Mouse (Mus musculus) midbrain, postnatal 0 days (tissue): Measurements from ENCODE around the gene Dyrk3. TPM values are rescaled to one million over a fixed set of nuclear protein-coding genes. Genes with fewer than 3 reads are reported as not detected.

Source experiments
- ATAC-seq: fragments of 200-750 bp; cut with Nextera tagmentation; 2 replicates; pipeline ENCODE4 v1.8.0; 2017; ENCODE audit warnings: moderate number of reproducible peaks, mild to moderate bottlenecking, moderate TSS enrichment, moderate library complexity; ENCODE audit not compliant: low FRiP score
- DNase-seq: peaks from one replicate; pipeline ENCODE4 v3.0.0-alpha.2; 2015; ENCODE audit warnings: low spot score
- H3K27ac ChIP-seq: fragments of 300-500 bp; sonication (generic); 2 replicates; pipeline ENCODE4 v1.5.1; 2014; ENCODE audit warnings: low read depth, mild to moderate bottlenecking, low read length, mixed read lengths
- H3K27me3 ChIP-seq: fragments of 300-500 bp; sonication (generic); 2 replicates; pipeline ENCODE4 v1.6.1; 2014; ENCODE audit warnings: low read length, control low read depth, mixed read lengths; ENCODE audit not compliant: insufficient read depth
- H3K36me3 ChIP-seq: fragments of 300-500 bp; sonication (generic); 2 replicates; pipeline ENCODE4 v1.6.1; 2014; ENCODE audit warnings: low read length, control low read depth, mixed read lengths; ENCODE audit not compliant: insufficient read depth
- H3K4me1 ChIP-seq: fragments of 300-500 bp; sonication (generic); 2 replicates; pipeline ENCODE4 v1.6.1; 2014; ENCODE audit warnings: mild to moderate bottlenecking, control low read depth, antibody characterized with exemption, low read length, mixed read lengths; ENCODE audit not compliant: insufficient read depth
- H3K4me2 ChIP-seq: fragments of 300-500 bp; sonication (generic); 2 replicates; pipeline ENCODE4 v1.6.1; 2014; ENCODE audit warnings: low read depth, mild to moderate bottlenecking, low read length, mixed read lengths; ENCODE audit not compliant: poor library complexity, severe bottlenecking
- H3K4me3 ChIP-seq: fragments of 300-500 bp; sonication (generic); 2 replicates; pipeline ENCODE4 v1.5.1; 2014; ENCODE audit warnings: low read depth, mild to moderate bottlenecking, low read length, moderate library complexity
- H3K9ac ChIP-seq: fragments of 300-500 bp; sonication (generic); replicated peaks from 2 replicates; pipeline ENCODE4 v1.6.1; 2014; ENCODE audit warnings: mild to moderate bottlenecking, low read length, moderate library complexity, mixed read lengths; ENCODE audit not compliant: poor library complexity, severe bottlenecking
- H3K9me3 ChIP-seq: fragments of 300-500 bp; sonication (generic); 2 replicates; pipeline ENCODE4 v1.6.1; 2016; ENCODE audit warnings: low read length, control low read depth
- CTCF ChIP-seq: IDR thresholded peaks from 2 replicates; pipeline ENCODE4 v1.5.1; 2016; ENCODE audit warnings: antibody characterized with exemption, mild to moderate bottlenecking
- WGBS: fragments of 180-500 bp; shearing (Covaris S2); extraction: QIAGEN DNeasy Blood & Tissue Kit; methylation state at CpG from one replicate; pipeline ENCODE4 v1.1.7; 2014; 5-methylcytosine and 5-hydroxymethylcytosine counted together
- polyA plus RNA-seq: library from polyadenylated mRNA; unstranded; fragments of >200 nt; fragmentation: Nextera tagmentation; extraction: Ambion mirVana; gene quantifications from 2 replicates; pipeline ENCODE4 v1.2.1, GENCODE M21; 2015
- total RNA-seq: library from RNA; depleted of rRNA; stranded (reverse); fragments of >200 nt; gene quantifications from 2 replicates; pipeline ENCODE4 v1.2.3, GENCODE M21; 2014

Gene Dyrk3
- total and polyA plus RNA-seq, 2 experiments from 2014 or later: 12.0 to 13.0 TPM

DNA sequence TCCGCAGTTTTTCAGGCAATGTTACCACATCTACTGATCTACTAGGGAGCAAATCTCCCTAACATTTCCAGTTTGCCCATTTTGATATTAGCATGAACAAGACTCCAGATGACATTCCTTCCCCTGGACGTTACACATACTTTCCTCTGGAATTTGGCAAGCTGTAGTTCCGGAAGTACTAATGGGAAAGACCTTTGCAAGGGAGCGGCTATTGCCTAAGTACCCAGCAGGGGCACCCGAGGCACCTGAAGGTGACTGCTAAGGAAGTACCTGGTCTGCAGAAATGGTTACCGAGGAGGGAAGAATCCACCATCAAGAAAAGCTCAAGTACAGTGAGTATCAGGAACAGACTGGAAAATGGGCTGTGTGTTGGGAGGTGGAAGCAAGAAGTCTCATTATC is 25.6 kb downstream of the Dyrk3 start:
- ATAC-seq (no peak), DNase-seq (no peak)
- no peak overlapping the region for H3K4me2 ChIP-seq
- H3K27me3 ChIP-seq: no peaks in the 10 kb centered on the region
- peak; percentile 49 for TF ChIP-seq CTCF
- no peak overlapping the region for H3K4me3 ChIP-seq
- no peaks in the 10 kb centered on the region for H3K4me1 ChIP-seq
- H3K9me3 ChIP-seq: no peaks in the 10 kb centered on the region
- H3K36me3 ChIP-seq: no peaks in the 10 kb centered on the region
- H3K9ac ChIP-seq: no peak overlapping the region
- H3K27ac ChIP-seq: no peak overlapping the region
- WGBS: 50% methylated on average over 6 of the region's 6 CpGs

DNA sequence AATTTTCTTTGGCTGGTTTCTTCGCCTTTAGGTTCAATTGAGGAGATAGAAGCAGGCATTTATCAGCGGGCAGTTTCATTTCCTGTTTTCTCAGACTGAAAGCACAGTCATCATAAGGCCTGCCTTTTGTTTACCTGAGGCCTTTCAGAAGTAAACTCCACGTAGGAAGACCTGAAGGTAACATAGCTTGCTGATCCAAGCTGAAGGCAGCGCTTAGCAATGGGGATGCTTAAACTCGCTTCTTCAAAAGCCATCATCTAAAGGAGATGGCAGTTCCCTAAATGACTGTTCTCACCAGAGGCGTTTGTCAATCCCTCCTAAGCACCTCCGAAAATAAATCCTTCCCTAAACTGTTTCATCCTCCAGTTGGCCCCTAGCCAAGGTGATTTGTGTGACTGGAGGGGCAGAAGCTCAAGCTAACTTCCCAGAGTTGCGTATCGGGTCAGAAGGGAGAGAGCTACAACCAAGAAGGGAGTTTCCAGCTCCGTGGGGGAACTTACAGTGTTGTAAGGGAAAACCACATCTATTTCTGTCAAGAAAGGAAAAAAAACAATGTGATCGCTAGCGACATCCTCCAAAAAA is 27.5 kb downstream of the Dyrk3 start:
- ATAC-seq (no peak), DNase-seq (no peak)
- Histone ChIP-seq H3K27ac (no peak overlapping the region), H3K9ac (no peak overlapping the region), H3K4me3 (no peak overlapping the region), H3K9me3 (no peaks in the 10 kb centered on the region), H3K4me2 (no peak overlapping the region), H3K4me1 (no peaks in the 10 kb centered on the region), H3K36me3 (no peaks in the 10 kb centered on the region), H3K27me3 (no peaks in the 10 kb centered on the region)
- WGBS: 67% methylated on average over 12 of the region's 12 CpGs
- TF ChIP-seq CTCF: no peak

DNA sequence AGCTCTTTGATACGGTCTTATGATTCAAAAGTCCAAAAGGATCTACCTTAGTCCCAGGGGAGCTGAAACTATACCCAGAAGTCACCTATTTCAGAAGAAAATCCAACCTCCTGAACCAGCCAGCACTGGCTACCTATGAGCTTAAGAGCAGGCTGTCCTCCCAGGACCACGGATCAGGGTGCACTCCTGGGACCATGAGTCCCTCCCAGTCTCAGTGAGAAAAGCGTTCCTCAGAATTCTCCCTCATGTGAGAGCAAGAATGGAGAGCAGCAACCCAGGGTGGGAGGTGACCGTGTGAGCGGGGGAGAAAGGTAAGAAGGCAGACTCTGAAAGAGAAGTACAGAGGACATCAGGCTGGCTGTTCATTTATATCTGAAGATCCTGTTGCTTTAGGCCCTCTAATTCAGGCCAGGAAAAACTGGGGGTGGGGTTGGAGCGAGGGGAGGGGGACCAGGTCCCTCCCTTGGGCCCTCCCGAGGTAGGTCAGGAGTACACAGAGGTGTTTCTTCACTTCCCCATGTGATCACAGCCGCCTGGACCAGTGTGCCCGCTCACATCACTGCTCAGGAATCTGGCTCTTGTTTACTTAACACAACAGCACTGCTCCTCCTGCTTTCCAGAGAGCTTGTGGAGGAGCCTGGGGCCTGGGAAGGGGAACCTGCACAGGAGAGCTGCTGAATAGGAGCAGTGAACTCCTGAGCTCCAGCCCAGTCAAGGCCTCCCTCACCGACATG is 30.4 kb downstream of the Dyrk3 start:
- no peaks in the 10 kb centered on the region for H3K9me3 ChIP-seq
- H3K27me3 ChIP-seq: no peaks in the 10 kb centered on the region
- no peaks in the 10 kb centered on the region for H3K36me3 ChIP-seq
- H3K27ac ChIP-seq: no peak overlapping the region
- H3K4me2 ChIP-seq: no peak overlapping the region
- WGBS: 72% methylated on average over 10 of the region's 10 CpGs
- no peak overlapping the region for H3K4me3 ChIP-seq
- no peak for TF ChIP-seq CTCF
- no peak overlapping the region for H3K9ac ChIP-seq
- ATAC-seq (no peak), DNase-seq (no peak)
- no peaks in the 10 kb centered on the region for H3K4me1 ChIP-seq

DNA sequence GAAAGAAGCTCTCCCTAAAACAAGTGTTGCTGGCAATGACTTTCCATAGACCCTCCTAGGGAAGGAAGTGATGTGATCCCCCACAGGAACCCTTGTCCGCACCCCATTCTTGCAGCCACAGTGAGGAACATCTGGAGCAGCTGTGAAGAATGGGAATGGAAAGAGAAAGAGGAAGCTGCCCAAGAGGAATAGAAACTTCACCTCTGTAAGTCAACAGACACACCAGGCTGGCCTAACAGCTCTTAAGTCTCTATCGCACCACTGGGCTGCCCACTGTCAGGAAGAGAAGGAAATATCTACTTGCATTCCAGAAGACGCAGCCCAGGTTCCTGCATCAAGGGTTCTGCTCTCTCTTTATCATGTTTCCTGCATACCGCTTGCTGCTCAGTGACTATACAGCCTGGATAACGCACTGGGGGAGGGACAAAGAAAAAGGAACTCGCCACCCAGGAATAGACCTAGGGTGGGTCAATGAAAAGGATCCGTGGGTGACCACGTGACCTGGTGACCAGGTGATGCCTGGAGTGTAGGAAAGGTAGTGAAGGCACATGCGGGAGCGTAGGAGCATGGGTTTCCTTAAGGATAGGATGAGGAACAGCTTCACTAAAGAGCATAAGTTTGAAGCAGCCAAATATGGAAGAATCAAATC is 34.2 kb downstream of the Dyrk3 start:
- no peaks in the 10 kb centered on the region for H3K9me3 ChIP-seq
- DNase-seq (no peak), ATAC-seq (no peak)
- TF ChIP-seq CTCF: no peak
- WGBS: 87% methylated on average over 10 of the region's 10 CpGs
- H3K27ac ChIP-seq: no peak overlapping the region
- H3K4me3 ChIP-seq: no peak overlapping the region
- no peak overlapping the region for H3K9ac ChIP-seq
- no peaks in the 10 kb centered on the region for H3K36me3 ChIP-seq
- no peak overlapping the region for H3K4me2 ChIP-seq
- no peaks in the 10 kb centered on the region for H3K4me1 ChIP-seq
- no peaks in the 10 kb centered on the region for H3K27me3 ChIP-seq

DNA sequence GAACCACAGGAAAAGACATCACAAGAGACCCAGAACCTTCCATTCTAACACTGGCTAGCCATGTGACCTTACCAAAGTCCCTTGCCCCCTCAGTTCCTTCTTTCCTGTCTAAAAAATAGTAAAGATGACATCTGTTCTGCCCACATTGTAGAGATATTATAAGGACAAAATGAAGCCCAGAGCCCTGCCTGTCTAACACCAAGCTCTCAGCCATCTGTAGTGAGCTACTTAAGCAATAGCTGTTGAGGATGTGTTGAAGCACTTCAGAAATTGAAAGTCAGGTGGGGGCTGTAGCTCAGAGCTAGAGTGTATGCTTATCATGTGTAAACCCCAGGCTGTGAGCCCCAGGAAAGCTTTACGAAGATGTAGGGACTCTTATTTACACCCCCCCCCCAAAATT is 37.3 kb downstream of the Dyrk3 start:
- ATAC-seq (no peak), DNase-seq (no peak)
- Histone ChIP-seq H3K27ac (no peak overlapping the region), H3K4me3 (no peak overlapping the region), H3K9me3 (no peaks in the 10 kb centered on the region), H3K4me2 (no peak overlapping the region), H3K9ac (no peak overlapping the region), H3K4me1 (peaks cover 3% of the 10 kb centered on the region; the same call in 1 of the 2 replicates), H3K27me3 (no peaks in the 10 kb centered on the region), H3K36me3 (no peaks in the 10 kb centered on the region)
- 91% methylated on average over 1 of the region's 1 CpGs for WGBS
- TF ChIP-seq CTCF: no peak

DNA sequence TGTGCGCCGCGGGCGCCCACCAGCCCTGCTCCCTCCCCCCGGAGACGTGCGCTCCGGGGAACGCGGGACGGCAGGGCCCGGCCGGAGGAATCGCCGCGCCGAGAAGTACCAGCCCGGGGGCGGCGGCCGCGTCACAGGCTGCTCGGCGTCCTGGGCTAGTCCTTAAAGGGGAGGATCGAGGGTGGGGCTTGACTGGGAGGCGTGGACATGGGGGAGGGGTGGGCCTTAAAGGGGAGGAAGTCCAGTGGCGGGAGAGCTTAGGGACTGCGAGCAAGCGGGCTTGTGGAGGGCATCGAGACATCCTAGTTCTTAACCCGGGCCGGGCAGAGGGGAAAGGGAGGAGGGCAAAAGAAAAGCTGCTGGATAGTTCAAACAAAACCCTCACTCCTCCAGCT is 40.4 kb downstream of the Dyrk3 start, which contains the start of gene Mapkapk2:
Gene Mapkapk2 (minus strand): TSS at position 127 of the 395 bp plus-strand sequence.
- Histone ChIP-seq H3K27ac (peak within 1 kb of the TSS; percentile 83), H3K4me3 (peak within 1 kb of the TSS; percentile 90), H3K9ac (peak within 1 kb of the TSS; percentile 86), H3K27me3 (no peaks in the 10 kb centered on the region), H3K36me3 (no peaks in the 10 kb centered on the region), H3K4me2 (peak within 1 kb of the TSS; percentile 86), H3K9me3 (no peaks in the 10 kb centered on the region), H3K4me1 (peaks cover 11% of the 10 kb centered on the region; the same call in 1 of the 2 replicates)
- no peak for TF ChIP-seq CTCF
- DNase-seq: peak; percentile 94
- ATAC-seq: peak; percentile 93
- WGBS: under 1% methylated on average over 26 of the region's 32 CpGs
